Mouse (Mus musculus) liver, adult 2 months (tissue): ENCODE measurements around the gene Gm12355. TPM values are rescaled to one million over a fixed set of nuclear protein-coding genes. Genes with fewer than 3 reads are reported as not detected.

Experiments used
- DNase-seq: peaks from one replicate; pipeline ENCODE4 v3.0.0-alpha.2; 2011; ENCODE audit warnings: low read depth, low spot score; ENCODE audit errors: extremely low read depth
- H3K27ac ChIP-seq: fragments of 200-500 bp; replicated peaks from 2 replicates; pipeline ENCODE4 v1.5.1; 2012; ENCODE audit warnings: low read depth, mild to moderate bottlenecking, control low read depth, inconsistent platforms, low read length; ENCODE audit not compliant: insufficient read depth
- H3K27me3 ChIP-seq: fragments of 200-500 bp; 2 replicates; pipeline ENCODE4 v1.6.1; 2012; ENCODE audit warnings: mild to moderate bottlenecking, moderate library complexity, low read length, inconsistent platforms; ENCODE audit not compliant: control insufficient read depth, insufficient read depth
- H3K36me3 ChIP-seq: fragments of 200-500 bp; 2 replicates; pipeline ENCODE4 v1.6.1; 2012; ENCODE audit warnings: low read length, inconsistent platforms; ENCODE audit not compliant: control insufficient read depth, insufficient read depth
- H3K4me1 ChIP-seq: fragments of 200-500 bp; 2 replicates; pipeline ENCODE4 v1.6.1; 2011; ENCODE audit warnings: low read length; ENCODE audit not compliant: control insufficient read depth, insufficient read depth
- H3K4me3 ChIP-seq: fragments of 200-500 bp; 2 replicates; pipeline ENCODE4 v1.5.1; 2011; ENCODE audit warnings: low read depth, mild to moderate bottlenecking, control low read depth, low read length, moderate library complexity; ENCODE audit not compliant: insufficient read depth
- H3K79me2 ChIP-seq: fragments of 200-500 bp; 2 replicates; pipeline ENCODE4 v1.6.1; 2012; ENCODE audit warnings: inconsistent platforms, mild to moderate bottlenecking, low read length, moderate library complexity; ENCODE audit not compliant: control insufficient read depth, insufficient read depth
- H3K9ac ChIP-seq: fragments of 200-500 bp; 2 replicates; pipeline ENCODE4 v1.6.1; 2012; ENCODE audit warnings: low read depth, mild to moderate bottlenecking, control low read depth, inconsistent platforms, low read length
- CTCF ChIP-seq: fragments of 200-500 bp; IDR thresholded peaks from 2 replicates; pipeline ENCODE4 v1.5.1; 2011; ENCODE audit warnings: low read depth, low read length, control low read depth
- POLR2A ChIP-seq: fragments of 200-500 bp; IDR thresholded peaks from 2 replicates; pipeline ENCODE4 v1.6.1; 2011; ENCODE audit warnings: low read length, control low read depth; ENCODE audit not compliant: insufficient read depth; ENCODE audit errors: extremely low read depth
- WGBS: fragments of 180-500 bp; shearing (Covaris S2); methylation state at CpG from one replicate; pipeline ENCODE4 v1.1.7; 2018; 5-methylcytosine and 5-hydroxymethylcytosine counted together
- polyA plus RNA-seq: library from polyadenylated mRNA; depleted of rRNA; stranded (reverse); fragments of >200 nt; gene quantifications from 2 replicates; pipeline ENCODE4 v1.2.3, GENCODE M21; 2012
- total RNA-seq: library from RNA; depleted of rRNA; stranded (reverse); fragments of >200 nt; gene quantifications from 2 replicates; pipeline ENCODE4 v1.2.3, GENCODE M21; 2014

The Gm12355 gene
- total and polyA plus RNA-seq, 2 experiments = not detected

GRCm38 (mm10) chr11:98598851-98599290 is 26.6 kb downstream of the Gm12355 start:
- Histone ChIP-seq H3K9ac (no peak overlapping the region), H3K4me1 (no peaks in the 10 kb centered on the region), H3K36me3 (no peaks in the 10 kb centered on the region), H3K4me3 (no peak overlapping the region), H3K27ac (no peak overlapping the region), H3K79me2 (no peaks in the 10 kb centered on the region), H3K27me3 (peaks cover 12% of the 10 kb centered on the region)
- WGBS = 59% methylated on average over 18 of the region's 18 CpGs
- no peak for DNase-seq
- TF ChIP-seq CTCF (no peak), POLR2A (no peak)

- no peak for DNase-seq
- TF ChIP-seq CTCF (no peak), POLR2A (no peak)
Observed at GRCm38 (mm10) chr11:98597991-98598390, 27.5 kb downstream of the Gm12355 start, which contains the start of gene Lrrc3c. Lrrc3c (plus strand) TSS chr11:98598291.

GRCm38 (mm10) chr11:98597363-98597762 is 28.1 kb downstream of the Gm12355 start:
- no peak overlapping the region for H3K4me3 ChIP-seq
- H3K4me1 ChIP-seq = no peaks in the 10 kb centered on the region
- H3K27me3 ChIP-seq = peaks cover 12% of the 10 kb centered on the region
- no peak overlapping the region for H3K27ac ChIP-seq
- H3K9ac ChIP-seq = no peak overlapping the region
- TF ChIP-seq CTCF (peak; percentile 79), POLR2A (no peak)
- no peaks in the 10 kb centered on the region for H3K36me3 ChIP-seq
- peak; percentile 51 for DNase-seq
- 26% methylated on average over 6 of the region's 6 CpGs for WGBS
- H3K79me2 ChIP-seq = no peaks in the 10 kb centered on the region

More at GRCm38 (mm10) chr11:98597991-98598390, 27.5 kb downstream of the Gm12355 start, which contains the start of gene Lrrc3c:
- 82% methylated on average over 8 of the region's 8 CpGs for WGBS
- H3K79me2 ChIP-seq = no peaks in the 10 kb centered on the region
- H3K4me1 ChIP-seq = no peaks in the 10 kb centered on the region
- H3K4me3 ChIP-seq = no peak within 1 kb of the TSS
- H3K27ac ChIP-seq = no peak within 1 kb of the TSS
- peaks cover 12% of the 10 kb centered on the region for H3K27me3 ChIP-seq
- no peaks in the 10 kb centered on the region for H3K36me3 ChIP-seq
- no peak within 1 kb of the TSS for H3K9ac ChIP-seq

- DNase-seq = no peak
- WGBS = 61% methylated on average over 3 of the region's 3 CpGs
- Histone ChIP-seq H3K27ac (no peak overlapping the region), H3K36me3 (no peaks in the 10 kb centered on the region), H3K4me1 (peaks cover 3% of the 10 kb centered on the region), H3K4me3 (no peak overlapping the region), H3K9ac (no peak overlapping the region), H3K79me2 (no peaks in the 10 kb centered on the region), H3K27me3 (peaks cover 9% of the 10 kb centered on the region)
- no peak for TF ChIP-seq CTCF
Observed at GRCm38 (mm10) chr11:98595955-98596354, 29.5 kb downstream of the Gm12355 start.

- peaks cover 3% of the 10 kb centered on the region for H3K4me1 ChIP-seq
- 73% methylated on average over 10 of the region's 10 CpGs for WGBS
- no peak for DNase-seq
- H3K27ac ChIP-seq = no peak overlapping the region
- H3K79me2 ChIP-seq = no peaks in the 10 kb centered on the region
- no peak overlapping the region for H3K4me3 ChIP-seq
- H3K27me3 ChIP-seq = peaks cover 9% of the 10 kb centered on the region
- no peak overlapping the region for H3K9ac ChIP-seq
- H3K36me3 ChIP-seq = no peaks in the 10 kb centered on the region
- TF ChIP-seq POLR2A (no peak), CTCF (no peak)
Observed at GRCm38 (mm10) chr11:98595473-98595872, 30.0 kb downstream of the Gm12355 start.

- Histone ChIP-seq H3K4me3 (no peak overlapping the region), H3K4me1 (peaks cover 3% of the 10 kb centered on the region), H3K27me3 (peaks cover 9% of the 10 kb centered on the region), H3K9ac (no peak overlapping the region), H3K79me2 (no peaks in the 10 kb centered on the region), H3K27ac (no peak overlapping the region), H3K36me3 (no peaks in the 10 kb centered on the region)
- 74% methylated on average over 6 of the region's 6 CpGs for whole genome bisulfite sequencing
- no peak for DNase-seq
- no peak for TF ChIP-seq CTCF
- TF ChIP-seq POLR2A = no peak
Observed at GRCm38 (mm10) chr11:98595021-98595420, 30.4 kb downstream of the Gm12355 start.
